Mouse (Mus musculus) lung, adult 2 months (tissue): ENCODE data around the gene Ttc37.

Experiments
- CTCF ChIP-seq: fragments of 200-500 bp; IDR thresholded peaks from 2 replicates; pipeline ENCODE4 v1.5.1; 2011; ENCODE audit warnings: mild to moderate bottlenecking, low read length, control low read depth; ENCODE audit not compliant: insufficient read depth
- POLR2A ChIP-seq: fragments of 200-500 bp; IDR thresholded peaks from 2 replicates; pipeline ENCODE4 v1.6.1; 2011; ENCODE audit warnings: low read depth, mild to moderate bottlenecking, control low read depth, low read length, borderline replicate concordance; ENCODE audit errors: extremely low read depth

GRCm38 (mm10) chr13:76056261-76056724, 42.2 kb upstream of the Ttc37 start:
- TF ChIP-seq CTCF: no peak
- no peak for TF ChIP-seq POLR2A
